Mouse (Mus musculus) macrophage (primary cell): Measurements from ENCODE around the gene Nup37. TPM values are rescaled to one million over a fixed set of nuclear protein-coding genes. Genes with fewer than 3 reads are reported as not detected.

ENCODE experiments used
- H3K27ac ChIP-seq: fragments of 350-480 bp; formaldehyde crosslinking; 2 replicates; pipeline ENCODE4 v1.9.0; 2021
- H3K36me3 ChIP-seq: fragments of 350-480 bp; formaldehyde crosslinking; 2 replicates; pipeline ENCODE4 v1.9.0; 2021; ENCODE audit errors: inconsistent target
- H3K4me3 ChIP-seq: fragments of 350-480 bp; formaldehyde crosslinking; 2 replicates; pipeline ENCODE4 v1.9.0; 2021; ENCODE audit errors: inconsistent target
- H3K79me2 ChIP-seq: fragments of 350-480 bp; formaldehyde crosslinking; 2 replicates; pipeline ENCODE4 v1.9.0; 2021; ENCODE audit errors: inconsistent target
- WGBS: methylation state at CpG from one replicate; pipeline ENCODE4 v1.1.7; 2026; ENCODE audit warnings: inconsistent platforms; ENCODE audit not compliant: missing documents; 5-methylcytosine and 5-hydroxymethylcytosine counted together
- polyA plus RNA-seq: library from polyadenylated mRNA; stranded (reverse); fragments of 250-400 nt; gene quantifications from 3 replicates; pipeline ENCODE4 v1.2.4, GENCODE M21; 2018; ENCODE audit warnings: inconsistent platforms
- total RNA-seq, 78 experiments: library from RNA; depleted of rRNA; stranded (reverse); fragments of 250-400 nt; gene quantifications; 1 replicate in 9 of 78; 2 replicates in 24 of 78; 3 replicates in 43 of 78; 4 replicates in 2 of 78; pipeline ENCODE4 v1.2.4; 2018; ENCODE audit warnings: inconsistent platforms in 56 of 78

The Nup37 gene
- total RNA-seq (2018; cell fraction: chromatin; rRNA removed) = 10 to 100 TPM in 11 of 26 experiments, 1 to 10 TPM in 15; 1.7 to 23.5 (median 8.4) TPM
- total RNA-seq (2018; cell fraction: cytosol; rRNA removed) = 1 to 10 TPM; 2.6 to 9.4 (median 6.6) TPM
- 10 to 100 TPM in 7 of 26 experiments, 1 to 10 TPM in 19; 2.9 to 18.6 (median 7.3) TPM for total RNA-seq (2018; cell fraction: nucleus; rRNA removed)
- polyA plus RNA-seq = 6.1 to 13.3 TPM (median 6.8 TPM) in 3 replicates

DNA sequence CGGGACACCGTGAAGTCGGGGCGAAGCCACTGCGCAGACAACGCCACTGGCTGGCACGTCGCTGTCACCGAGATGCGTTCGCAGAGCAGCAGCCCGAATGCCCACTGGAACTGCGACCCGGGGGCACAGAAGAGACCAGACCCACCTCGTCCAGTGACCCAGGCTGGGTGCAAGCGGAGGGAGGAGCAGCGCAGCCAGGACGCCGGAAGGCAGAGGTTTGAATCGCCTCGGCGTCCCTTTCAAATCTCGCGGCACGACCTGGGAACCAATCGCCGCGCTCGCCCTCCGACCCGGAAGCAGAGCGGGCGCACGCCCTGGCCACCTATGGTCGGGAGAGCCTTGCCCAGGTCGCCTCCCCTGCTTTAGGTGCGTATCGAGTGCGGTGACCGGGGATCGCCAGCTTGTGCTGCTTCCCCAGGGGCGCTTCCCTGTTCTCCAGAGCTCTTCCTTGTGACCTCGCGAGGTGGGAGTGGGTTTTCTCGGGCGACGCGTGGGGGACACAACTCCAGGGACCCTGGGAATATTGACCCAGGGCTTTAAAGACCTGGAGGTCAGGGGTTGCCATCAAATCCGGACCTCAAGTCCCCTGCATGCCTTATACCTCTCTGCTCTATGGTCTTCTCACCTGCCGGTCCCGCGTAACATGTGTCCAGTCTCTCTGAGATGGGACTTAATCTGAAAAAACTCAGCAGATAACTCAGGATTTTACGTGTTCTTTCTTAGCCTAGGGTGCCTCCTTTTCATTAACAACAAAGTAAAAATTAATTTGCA, at the start of gene Nup37, which contains the start of gene Parpbp:
Gene Nup37, plus strand, starts transcription at position 286 of the 771 bp plus-strand sequence.
Gene Parpbp, minus strand, starts transcription at position 235 of the 771 bp plus-strand sequence.
- WGBS = 2% methylated on average over 51 of the region's 53 CpGs
- H3K27ac ChIP-seq = peak within 1 kb of the TSS; percentile 52

DNA sequence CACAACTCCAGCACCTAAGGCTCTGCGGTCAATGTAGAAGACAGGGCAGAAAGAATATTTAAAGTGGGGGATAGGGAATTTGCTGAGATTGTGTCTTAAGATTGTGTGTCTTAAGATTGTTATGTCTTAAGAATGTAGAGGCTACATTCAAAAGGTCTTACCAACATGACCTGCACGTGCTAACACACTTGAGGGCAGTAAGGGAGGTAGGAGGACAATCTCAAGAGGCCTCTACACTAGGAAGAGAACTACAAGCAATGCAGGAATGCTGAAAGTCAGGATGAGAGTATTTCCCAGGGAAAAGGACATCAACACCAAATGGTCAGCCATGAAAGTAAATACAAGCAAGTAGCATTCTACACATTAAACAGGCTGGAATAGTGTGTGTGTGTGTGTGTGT, 40.6 kb upstream of the Nup37 start:
- Histone ChIP-seq H3K27ac (no peak overlapping the region), H3K4me3 (no peak overlapping the region), H3K36me3 (no peaks in the 10 kb centered on the region), H3K79me2 (no peaks in the 10 kb centered on the region)
- WGBS = 100% methylated on average over 2 of the region's 2 CpGs

More for the DNA sequence above, at the start of gene Nup37, which contains the start of gene Parpbp:
- peaks cover 28% of the 10 kb centered on the region for H3K79me2 ChIP-seq
- peak within 1 kb of the TSS; percentile 97 for H3K4me3 ChIP-seq
- H3K36me3 ChIP-seq = no peaks in the 10 kb centered on the region; the same call in 1 of the 2 replicates

GRCm38 (mm10) chr10:88113290-88113689, 33.5 kb upstream of the Nup37 start:
- Histone ChIP-seq H3K79me2 (no peaks in the 10 kb centered on the region), H3K36me3 (no peaks in the 10 kb centered on the region), H3K27ac (no peak overlapping the region), H3K4me3 (no peak overlapping the region)
- WGBS = 90% methylated on average over 2 of the region's 2 CpGs

DNA sequence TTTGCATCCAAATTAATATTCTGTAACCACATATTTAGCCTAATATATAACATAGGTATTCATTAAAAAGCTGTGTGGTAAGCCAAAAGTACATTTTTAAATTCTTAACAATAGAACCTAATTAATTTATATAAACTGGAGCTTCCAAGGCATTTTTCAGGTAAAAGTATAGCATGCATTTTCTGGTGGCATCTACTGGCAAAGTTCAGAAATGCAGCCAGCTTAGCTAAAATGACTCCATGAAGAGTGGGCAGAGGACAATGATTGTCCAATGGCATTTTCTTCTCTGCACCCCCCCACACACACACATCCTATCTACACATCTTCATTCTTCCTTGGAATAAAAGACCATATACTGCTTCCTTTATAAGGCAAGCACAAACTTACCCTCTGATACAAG, 27.1 kb upstream of the Nup37 start:
- Histone ChIP-seq H3K4me3 (no peak overlapping the region), H3K27ac (no peak overlapping the region), H3K36me3 (no peaks in the 10 kb centered on the region)

DNA sequence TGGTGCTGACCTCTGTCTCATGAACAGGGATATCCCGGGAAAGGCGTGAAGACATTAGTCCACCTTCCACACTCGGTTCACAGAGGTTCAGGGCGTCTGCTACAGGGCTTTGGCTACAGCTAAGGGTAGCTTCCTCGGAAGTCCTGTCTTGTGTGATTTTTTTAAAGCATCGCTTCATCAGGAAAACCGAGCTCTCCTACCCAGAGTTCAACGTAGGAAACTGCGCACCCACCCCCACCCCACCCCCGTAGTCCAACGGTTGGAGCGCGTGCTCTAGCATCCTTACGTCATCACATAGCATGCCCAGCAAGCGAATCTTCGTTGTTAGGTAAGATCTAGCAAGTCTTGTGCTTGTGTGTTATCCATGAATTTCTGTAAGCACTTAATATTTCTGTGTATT, 11.2 kb upstream of the Nup37 start:
- no peak overlapping the region for H3K27ac ChIP-seq
- H3K4me3 ChIP-seq = no peak overlapping the region
- H3K36me3 ChIP-seq = no peaks in the 10 kb centered on the region
- H3K79me2 ChIP-seq = no peaks in the 10 kb centered on the region
- 93% methylated on average over 16 of the region's 16 CpGs for WGBS

More for the DNA sequence above, 27.1 kb upstream of the Nup37 start:
- no peaks in the 10 kb centered on the region for H3K79me2 ChIP-seq

- H3K36me3 ChIP-seq = no peaks in the 10 kb centered on the region; the same call in 1 of the 2 replicates
- peaks cover 30% of the 10 kb centered on the region for H3K79me2 ChIP-seq
- H3K27ac ChIP-seq = peak overlapping the region; percentile 52
- H3K4me3 ChIP-seq = peak overlapping the region; percentile 97
- WGBS = 28% methylated on average over 7 of the region's 7 CpGs
Measured at GRCm38 (mm10) chr10:88146187-88146586, 605 bp upstream of the Nup37 start.

- Histone ChIP-seq H3K27ac (no peak overlapping the region), H3K36me3 (peaks cover 21% of the 10 kb centered on the region; the same call in 1 of the 2 replicates), H3K4me3 (no peak overlapping the region), H3K79me2 (peaks cover 20% of the 10 kb centered on the region)
- WGBS = 88% methylated on average over 4 of the region's 4 CpGs
Measured at GRCm38 (mm10) chr10:88150381-88150780, 3.6 kb downstream of the Nup37 start.

DNA sequence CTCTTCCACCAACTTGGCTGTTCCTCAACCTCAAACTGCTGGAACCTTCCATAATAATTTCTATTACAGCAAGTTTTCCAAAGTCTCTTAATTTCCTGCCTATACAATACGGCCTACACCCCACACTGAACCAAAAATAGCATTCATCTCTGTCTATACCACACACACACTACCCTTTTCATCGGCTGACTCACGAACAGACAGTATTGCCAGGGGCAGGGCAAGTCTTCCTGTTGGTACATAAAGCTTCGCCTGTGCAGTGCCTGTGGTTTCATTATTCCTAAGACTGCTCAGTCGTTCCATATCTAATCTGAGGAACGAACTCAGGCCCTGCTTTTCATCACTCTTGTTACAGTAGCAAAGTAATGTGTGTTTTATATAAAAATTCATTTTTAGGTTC, 4.9 kb downstream of the Nup37 start:
- peaks cover 21% of the 10 kb centered on the region; the same call in 1 of the 2 replicates for H3K36me3 ChIP-seq
- no peak overlapping the region for H3K27ac ChIP-seq
- no peak overlapping the region for H3K4me3 ChIP-seq
- WGBS = 76% methylated on average over 6 of the region's 6 CpGs
- H3K79me2 ChIP-seq = peaks cover 8% of the 10 kb centered on the region

GRCm38 (mm10) chr10:88162096-88162495, 15.3 kb downstream of the Nup37 start:
- Histone ChIP-seq H3K27ac (no peak overlapping the region), H3K4me3 (no peak overlapping the region), H3K36me3 (no peaks in the 10 kb centered on the region), H3K79me2 (no peaks in the 10 kb centered on the region)
- 80% methylated on average over 1 of the region's 2 CpGs for WGBS

DNA sequence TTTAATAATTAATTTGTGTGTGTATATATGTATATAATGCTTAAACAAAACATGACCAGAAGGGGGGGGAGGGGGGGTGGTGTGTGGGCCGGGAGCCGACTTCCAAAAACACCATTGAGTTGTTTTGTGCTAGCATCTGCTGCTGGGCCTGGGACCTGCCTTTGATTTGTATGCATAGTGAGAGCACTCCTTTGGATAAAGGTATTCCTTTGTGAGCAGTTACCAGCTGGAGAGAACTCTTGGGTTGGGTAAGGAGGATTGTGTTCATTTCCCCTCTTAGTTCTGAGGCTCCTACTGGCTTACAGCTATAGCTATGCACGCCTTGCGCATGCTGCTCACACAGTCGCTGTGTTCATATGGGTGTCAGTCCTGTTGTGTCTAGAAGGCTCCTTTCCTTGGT, 15.9 kb downstream of the Nup37 start:
- 95% methylated on average over 5 of the region's 5 CpGs for WGBS
- H3K27ac ChIP-seq = no peak overlapping the region
- H3K79me2 ChIP-seq = no peaks in the 10 kb centered on the region
- H3K36me3 ChIP-seq = no peaks in the 10 kb centered on the region
- no peak overlapping the region for H3K4me3 ChIP-seq

DNA sequence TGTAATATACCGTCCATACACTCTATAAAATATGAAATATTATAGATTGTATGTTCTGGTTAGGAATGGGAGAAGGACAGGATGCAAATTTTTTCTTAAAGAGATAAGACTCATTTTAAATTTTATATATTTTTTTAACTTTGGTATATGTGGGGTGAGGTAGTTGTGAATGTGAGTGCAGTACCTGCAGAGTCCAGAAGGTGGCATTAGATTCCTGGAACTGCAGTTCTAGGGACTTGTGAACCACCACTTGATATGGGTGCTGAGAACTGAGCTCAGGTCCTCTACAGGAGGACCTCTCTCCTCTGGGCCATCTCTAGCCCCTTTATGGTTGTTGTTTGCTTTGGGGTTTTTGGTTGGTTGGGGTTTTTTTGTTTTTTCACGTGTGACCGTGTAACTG, 19.4 kb downstream of the Nup37 start:
- WGBS = 96% methylated on average over 3 of the region's 3 CpGs
- Histone ChIP-seq H3K36me3 (no peaks in the 10 kb centered on the region), H3K79me2 (no peaks in the 10 kb centered on the region), H3K27ac (no peak overlapping the region), H3K4me3 (no peak overlapping the region)

DNA sequence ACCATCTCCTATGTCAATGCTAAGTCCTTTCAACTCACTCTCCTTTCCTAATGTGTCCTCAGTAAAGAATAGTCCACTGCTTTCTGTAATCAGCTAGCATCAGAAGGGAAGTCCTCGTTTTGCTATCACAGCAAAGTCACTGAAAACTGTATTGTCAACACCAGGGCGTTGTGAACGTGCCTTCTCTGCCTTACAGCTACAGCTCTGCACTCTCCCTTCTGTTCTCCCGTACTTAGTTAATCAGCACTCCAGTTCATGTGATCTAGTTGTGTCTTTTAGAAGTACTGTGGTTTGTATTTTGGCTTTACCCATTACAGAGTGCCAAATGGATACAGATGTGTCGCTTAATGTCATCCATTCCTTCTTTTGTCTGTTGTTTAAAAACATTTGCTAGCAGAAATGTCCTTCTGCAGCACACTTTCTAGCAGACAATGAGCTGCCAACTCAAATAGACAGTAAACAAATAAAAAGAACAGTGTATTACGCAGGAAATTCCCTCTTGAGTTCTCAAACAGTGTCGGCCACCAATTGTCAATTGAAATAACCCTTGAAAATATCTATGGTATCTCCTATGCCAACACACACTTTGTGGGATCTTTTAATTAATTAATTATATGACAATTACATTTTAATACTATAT, 20.8 kb downstream of the Nup37 start:
- H3K27ac ChIP-seq = no peak overlapping the region
- no peak overlapping the region for H3K4me3 ChIP-seq
- H3K36me3 ChIP-seq = no peaks in the 10 kb centered on the region
- no peaks in the 10 kb centered on the region for H3K79me2 ChIP-seq
- WGBS = 96% methylated on average over 6 of the region's 7 CpGs

DNA sequence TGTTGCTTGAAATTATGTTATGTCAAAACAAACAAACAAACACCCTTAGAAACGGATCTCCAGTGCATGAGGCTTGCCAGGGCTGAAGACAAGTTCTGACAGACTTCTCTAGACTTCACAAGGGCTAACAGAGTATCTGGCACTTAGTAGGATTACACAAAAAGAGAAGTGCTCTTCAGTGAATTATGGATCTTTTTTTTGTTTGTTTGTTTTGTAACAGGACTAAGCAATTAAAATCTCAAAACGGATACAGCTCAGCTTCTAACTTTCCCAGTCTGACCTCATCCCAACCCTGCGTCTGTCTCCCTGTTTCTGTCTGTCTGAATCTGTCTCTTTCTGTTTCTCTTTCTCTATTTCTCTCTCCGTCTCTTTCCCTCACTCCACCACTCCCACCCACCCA, 53.7 kb downstream of the Nup37 start:
- 8% methylated on average over 4 of the region's 4 CpGs for WGBS
- peak overlapping the region; percentile 77 for H3K27ac ChIP-seq
- peak overlapping the region; percentile 93 for H3K4me3 ChIP-seq
- peaks cover 8% of the 10 kb centered on the region; the same call in 1 of the 2 replicates for H3K79me2 ChIP-seq
- peaks cover 12% of the 10 kb centered on the region for H3K36me3 ChIP-seq

DNA sequence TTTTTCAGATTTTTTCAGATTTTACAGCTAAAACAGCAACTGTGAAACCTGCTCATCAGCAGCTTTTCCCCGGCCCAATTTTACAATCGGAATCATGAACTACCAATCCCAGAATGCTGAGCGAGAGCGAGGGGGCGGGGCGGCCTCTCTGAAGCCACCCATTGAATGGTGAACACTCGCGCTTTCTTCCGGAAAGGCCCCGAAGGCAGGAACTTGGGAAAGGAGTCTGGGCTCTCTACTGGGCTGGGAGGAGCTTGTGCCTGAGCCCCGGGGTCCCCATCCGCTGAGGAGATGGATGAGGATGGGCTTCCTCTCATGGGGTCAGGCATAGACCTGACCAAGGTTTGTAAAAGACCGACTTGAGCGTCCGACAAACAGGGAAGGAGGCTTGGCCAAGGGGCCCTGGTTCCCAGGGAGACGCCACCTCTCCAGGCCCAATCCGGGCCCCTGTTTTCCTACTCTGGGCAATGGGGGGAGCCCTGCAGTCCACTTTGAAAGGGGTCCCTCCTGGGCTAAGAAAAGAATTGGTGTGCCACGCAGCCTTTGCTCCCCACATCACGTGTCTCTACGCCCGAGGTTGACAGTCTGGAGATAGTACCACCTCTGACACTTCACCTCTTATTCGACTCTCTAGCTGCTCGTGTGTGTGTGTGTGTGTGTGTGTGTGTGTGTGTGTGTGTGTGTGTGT, 54.3 kb downstream of the Nup37 start, which contains the start of gene Washc3:
Gene Washc3, plus strand, starts transcription at position 143 of the 688 bp plus-strand sequence.
- peak within 1 kb of the TSS; percentile 93 for H3K4me3 ChIP-seq
- peak within 1 kb of the TSS; percentile 77 for H3K27ac ChIP-seq
- peaks cover 12% of the 10 kb centered on the region for H3K36me3 ChIP-seq
- WGBS = 3% methylated on average over 21 of the region's 23 CpGs
- peaks cover 8% of the 10 kb centered on the region; the same call in 1 of the 2 replicates for H3K79me2 ChIP-seq
